8 mouse cellular contexts compared by ENCODE assay signal in genomic region chr13:19177662-19178259, GRCm38 (mm10).
DNase-seq lines count a peak whose midpoint lies in the region; TF ChIP-seq lines count a peak whose summit lies in the region.

No protein-coding gene starts in this region.

- no peaks in the 10 kb centered on the region for H3K36me3 ChIP-seq in liver, adult 2 months (ENCODE audit: control insufficient read depth, insufficient read depth, low read length)

- no peaks in the 10 kb centered on the region for H3K79me2 ChIP-seq in liver, adult 2 months (ENCODE audit: control insufficient read depth, insufficient read depth, low read length)

- no peaks in the 10 kb centered on the region for H3K27me3 ChIP-seq in liver, adult 2 months (ENCODE audit: control insufficient read depth, insufficient read depth, low read length)

- WGBS in liver, adult 2 months, result 75% methylated on average over 1 of the region's 1 CpGs

- H3K9ac ChIP-seq in liver, adult 2 months (ENCODE audit: low read depth, low read length), result no peak overlapping the region

- no peak overlapping the region for H3K4me3 ChIP-seq in liver, adult 2 months (ENCODE audit: insufficient read depth, low read depth, low read length)

- peak; percentile 67 for DNase-seq in right cerebral cortex, adult 18-20 months
- DNase-seq in right cerebral cortex, postnatal 14 days, result no peak
- DNase-seq in cerebellum, adult 9-11 months, result peak; percentile 37
- peak; percentile 48 for DNase-seq in forelimb bud, embryonic 11.5 days (ENCODE audit: low read depth, low spot score)
- DNase-seq in kidney, adult 9 months, result peak; percentile 39
- DNase-seq in liver, adult 2 months (ENCODE audit: extremely low read depth, low read depth, low spot score), result peak; percentile 26
- peak; percentile 77 for DNase-seq in naive thymus-derived CD4-positive, alpha-beta T cell, adult 2 months (ENCODE audit: low read depth)
- peak; percentile 32 to 75 for DNase-seq in thymus, postnatal 10 days (ENCODE audit: low spot score in 2 of 2)

- H3K27ac ChIP-seq in liver, adult 2 months (replicated peaks; ENCODE audit: insufficient read depth, low read depth, low read length), result no peak overlapping the region

- TF ChIP-seq CTCF in liver, adult 2 months (IDR thresholded peaks at IDR 0.05; ENCODE audit: low read depth, low read length), result no peak; the same call in 1 of the 2 replicates

- TF ChIP-seq POLR2A in liver, adult 2 months (IDR thresholded peaks at IDR 0.05; ENCODE audit: extremely low read depth, insufficient read depth, low read length), result no peak

- no peaks in the 10 kb centered on the region for H3K4me1 ChIP-seq in liver, adult 2 months (ENCODE audit: control insufficient read depth, insufficient read depth, low read length)
